Mouse (Mus musculus) v-Abl transformed pro-B cells (cell line): Measurements from ENCODE around the gene Sept1.

Experiments
- in situ Hi-C, 2 experiments: fragments of 400-800 bp; cut with MboI; formaldehyde crosslinking; loops; one replicate each; pipeline ENCODE4 v1.15.1; 2025; ENCODE audit not compliant: unreplicated experiment in 2 of 2

The Sept1 gene

DNA sequence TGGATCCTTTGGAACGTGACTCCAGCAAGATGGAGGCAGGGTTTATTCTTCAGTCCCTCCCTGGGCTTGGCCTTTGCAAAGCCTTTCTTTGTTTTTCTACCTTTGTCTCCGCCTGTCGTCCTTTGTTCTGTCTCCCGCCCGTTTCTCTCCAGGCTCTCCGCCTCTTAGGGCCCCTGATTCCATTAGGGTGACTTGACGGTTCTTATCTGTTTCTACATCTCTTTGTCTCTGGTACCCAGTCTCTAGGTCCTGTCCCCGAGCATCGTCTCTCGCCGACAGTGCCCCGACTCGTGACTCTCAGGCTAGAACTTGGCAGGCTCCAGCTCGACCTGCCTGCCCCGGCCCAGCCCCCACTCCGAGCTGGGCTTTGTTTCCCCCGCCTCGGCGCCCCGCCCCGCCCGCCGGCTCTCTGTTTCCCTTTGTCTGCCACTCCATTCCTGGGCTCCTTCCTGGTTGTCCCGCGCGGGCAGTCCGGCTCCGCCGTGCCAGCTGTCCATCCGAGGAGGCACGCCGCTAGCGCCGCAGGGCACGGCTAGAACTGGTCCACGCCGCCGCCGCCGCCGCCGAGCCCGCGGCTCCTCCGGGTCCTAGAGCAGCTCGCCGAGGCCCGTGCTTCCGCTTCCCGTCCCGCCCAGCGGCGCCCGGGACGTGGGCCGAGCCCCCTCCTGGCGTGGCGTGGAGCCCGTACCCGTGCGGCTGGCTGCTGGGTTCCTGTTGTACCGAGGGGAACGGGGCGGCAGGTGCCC is at the start of gene Sept1, which contains the start of gene Zfp553:
Gene Sept1, minus strand, starts transcription at position 509 of the 746 bp plus-strand sequence.
Gene Zfp553, plus strand, starts transcription at position 440 of the 746 bp plus-strand sequence.
- in situ Hi-C loops = no loop called here

DNA sequence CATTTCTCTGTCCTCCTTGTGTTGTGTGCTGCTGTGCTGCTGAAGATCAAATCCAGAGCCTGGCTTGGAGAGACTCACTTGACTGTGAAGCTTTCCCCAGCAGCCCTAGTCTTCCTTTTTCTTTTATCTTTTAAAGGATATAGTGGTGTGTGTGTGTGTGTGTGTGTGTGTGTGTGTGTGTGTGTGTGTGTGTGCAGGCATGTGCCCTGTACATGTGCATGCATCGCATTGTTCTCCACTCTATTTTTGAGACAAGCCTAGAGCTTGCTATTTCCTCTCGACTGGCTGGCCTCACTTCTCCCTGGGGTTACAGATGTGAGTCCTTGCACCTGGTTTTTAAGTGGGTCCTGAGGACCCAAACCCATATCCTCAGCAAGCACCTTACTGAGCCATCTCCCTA is 49.3 kb upstream of the Sept1 start:
- in situ Hi-C loops = no loop called here

DNA sequence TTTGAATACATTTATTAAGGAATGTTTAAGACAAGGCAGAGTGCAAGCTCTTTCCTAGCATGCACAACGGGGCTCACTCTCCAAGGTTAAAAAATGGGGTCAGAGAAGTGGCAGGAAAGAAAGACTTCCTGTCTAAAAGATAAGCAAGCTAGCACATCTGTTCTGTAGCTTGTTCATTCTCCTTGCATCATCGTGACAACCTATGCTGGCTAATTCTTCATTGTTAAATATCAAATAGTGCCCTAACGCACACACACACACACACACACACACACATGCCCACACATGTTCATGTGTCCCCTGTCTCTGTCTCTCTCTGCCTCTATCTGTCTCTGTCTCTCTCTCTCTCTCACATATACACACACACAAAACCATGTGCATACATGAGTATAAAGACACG is 48.2 kb upstream of the Sept1 start:
- in situ Hi-C loops = no loop called here

DNA sequence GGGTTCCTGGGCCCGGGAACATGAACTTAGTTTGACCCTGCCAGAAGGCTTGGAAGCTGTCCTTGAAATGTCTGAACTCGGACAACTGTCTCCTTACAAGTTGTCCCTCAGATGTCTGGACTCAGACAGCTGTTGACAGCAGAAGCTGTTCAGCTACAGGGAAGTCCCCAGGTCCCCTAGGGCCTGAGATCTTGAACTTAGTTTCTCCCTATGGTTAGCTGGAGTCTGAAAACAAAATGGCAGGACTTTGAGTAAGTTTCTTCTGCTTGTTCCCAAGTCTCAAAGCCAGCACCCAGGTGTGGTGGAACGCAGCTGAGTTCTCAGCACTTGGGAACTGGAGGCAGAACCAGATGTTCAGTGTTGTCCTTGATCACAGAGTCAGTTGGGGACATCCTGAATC is 47.2 kb upstream of the Sept1 start:
- in situ Hi-C loops = no loop called here

DNA sequence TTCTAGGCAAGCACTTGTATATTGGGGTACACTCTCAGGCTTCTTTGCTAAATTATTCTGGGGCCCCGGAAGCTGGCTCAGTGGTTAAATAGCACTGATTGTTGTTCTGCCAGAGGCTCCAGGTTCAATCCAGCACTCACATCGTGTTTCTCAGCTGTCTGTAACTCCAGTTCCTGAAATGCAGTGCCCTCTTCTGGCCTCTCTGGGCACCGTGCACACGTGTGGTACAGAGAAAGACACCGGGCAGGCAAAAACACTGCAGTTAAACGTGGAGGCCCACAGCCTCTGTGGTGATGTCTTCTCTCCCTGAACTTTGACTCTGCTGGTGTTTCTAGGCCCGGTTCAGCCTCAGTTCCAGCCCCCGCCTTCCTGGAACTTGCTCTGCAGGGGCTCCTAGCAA is 45.4 kb upstream of the Sept1 start:
- in situ Hi-C loops = no loop called here

DNA sequence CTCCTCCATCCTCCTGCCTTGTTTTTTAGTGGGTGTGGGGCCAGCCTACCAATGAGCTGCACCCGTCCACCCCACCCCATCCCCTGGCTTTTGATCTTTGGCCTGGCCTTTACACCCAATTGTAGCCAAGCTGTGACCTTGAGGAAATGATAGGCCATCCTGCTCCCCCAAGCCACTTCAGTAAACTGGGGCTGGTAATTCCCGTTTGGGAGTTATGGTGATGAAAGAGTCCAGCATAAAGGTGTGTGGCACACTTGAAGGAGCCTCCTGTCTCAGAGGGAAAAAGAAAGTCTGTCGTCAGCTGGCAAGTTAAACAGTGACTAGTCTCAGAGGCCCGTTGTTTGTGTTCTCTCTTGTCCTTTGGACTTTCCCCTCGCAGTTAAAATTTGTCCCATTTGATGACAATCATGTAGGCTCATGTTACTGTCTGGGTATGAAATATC is 43.6 kb upstream of the Sept1 start:
- in situ Hi-C loops = no loop called here

DNA sequence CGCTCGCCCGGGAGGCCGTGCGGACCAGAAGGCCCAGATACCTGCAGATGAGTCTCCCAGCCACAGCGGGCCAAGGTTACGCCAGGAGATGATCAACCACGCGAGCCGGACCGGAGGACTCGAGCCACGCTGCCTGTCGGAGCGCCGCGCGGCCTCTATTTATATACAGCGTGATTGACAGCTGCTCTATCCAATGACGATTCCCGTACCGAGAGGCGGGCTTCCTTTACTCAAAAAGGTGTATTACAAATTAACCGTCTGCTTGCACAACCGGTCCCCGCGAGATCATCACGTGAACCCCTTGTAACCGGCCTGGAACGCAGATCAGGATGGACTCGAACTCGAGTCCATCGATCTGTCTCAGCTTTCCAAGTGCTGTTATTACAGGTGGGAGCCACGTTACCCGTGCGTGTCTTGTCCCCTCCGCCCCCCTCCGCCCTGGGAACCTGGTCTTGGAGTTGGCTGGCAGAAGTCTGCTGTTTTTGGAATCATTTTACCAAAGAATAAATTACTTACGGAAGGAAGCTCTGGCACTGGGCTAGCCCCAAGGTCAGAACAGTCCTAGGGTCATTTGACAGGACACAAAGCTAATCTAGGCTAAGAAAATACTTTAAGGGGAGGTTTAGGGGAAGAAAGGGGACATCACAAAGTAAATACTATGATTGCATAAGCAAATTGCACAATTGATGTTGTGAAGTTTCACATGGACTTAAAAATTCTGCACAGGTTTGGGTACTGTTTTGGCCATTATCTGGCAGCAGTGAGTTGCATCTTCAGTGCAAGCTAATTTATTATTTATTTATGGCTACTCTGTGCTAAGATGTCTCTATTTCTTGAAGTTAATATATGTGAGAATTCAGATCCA is 41.2 kb upstream of the Sept1 start, which contains the start of gene Sephs2:
Gene Sephs2, minus strand, starts transcription at position 131 of the 865 bp plus-strand sequence.
- in situ Hi-C loops = loop anchor here (5.0 to 25.0 kb wide), 2 partner anchors 33 to 213 kb away; partner anchors contain the start of gene Fbrs (in 1 of the 2)

DNA sequence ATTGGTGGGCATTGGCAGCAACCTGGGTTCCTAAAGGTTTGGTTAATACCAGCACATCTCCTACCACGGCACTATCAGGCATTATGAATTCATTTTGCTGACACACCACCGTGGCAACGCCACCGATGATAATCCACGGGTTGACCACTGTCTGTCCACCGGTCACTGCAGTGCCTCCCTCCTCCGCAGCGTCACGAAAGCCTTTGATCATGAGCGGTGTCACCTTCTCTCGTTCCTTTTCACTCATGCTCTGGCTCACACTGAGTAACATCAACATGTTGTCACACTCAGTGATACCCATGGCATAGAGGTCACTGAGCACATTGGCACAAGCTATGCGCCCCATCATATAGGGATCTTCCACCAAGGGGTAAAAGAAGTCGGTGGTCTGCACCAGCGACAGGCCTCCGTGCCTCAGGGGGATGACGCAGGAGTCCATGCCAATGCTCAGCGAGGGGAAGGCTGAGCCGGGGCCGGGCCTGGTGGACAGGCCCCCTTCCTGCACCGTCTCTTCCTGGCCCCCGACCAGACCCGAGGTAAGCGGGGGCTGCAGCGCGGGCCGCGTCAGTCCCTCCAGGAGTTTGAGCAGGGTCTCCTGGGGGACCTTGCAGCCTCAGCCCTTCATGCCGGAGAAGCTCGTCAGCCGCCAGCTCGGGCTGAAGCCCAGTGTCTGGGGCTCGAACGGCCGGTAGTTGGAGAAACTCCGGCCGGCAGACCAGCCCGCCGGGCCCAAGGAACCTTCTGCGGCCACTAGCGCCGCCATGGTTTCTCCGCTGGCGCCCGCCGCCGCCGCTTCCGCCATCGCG is 40.4 kb upstream of the Sept1 start:
- in situ Hi-C loops = loop anchor here (5.0 to 25.0 kb wide), 2 partner anchors 34 to 214 kb away; partner anchors contain the start of gene Fbrs (in 1 of the 2)

DNA sequence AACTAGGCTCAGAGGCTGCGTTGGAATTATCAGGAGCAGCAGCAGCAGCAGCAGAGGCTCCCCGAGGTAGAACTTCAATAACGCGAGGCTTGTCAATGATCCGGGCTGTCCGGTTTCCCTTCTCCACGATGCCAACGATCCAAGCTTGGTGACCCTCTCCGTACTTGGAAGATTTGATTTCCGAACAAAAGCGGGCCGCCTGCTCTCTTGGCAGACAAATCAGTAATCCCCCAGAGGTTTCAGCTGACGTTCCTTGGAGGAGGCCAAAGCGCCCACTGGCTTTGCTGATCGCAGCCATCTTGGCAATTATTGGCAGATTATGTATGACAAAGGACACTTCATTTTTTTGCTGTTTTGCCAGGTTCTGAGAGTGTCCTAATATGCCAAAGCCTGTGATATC is 39.6 kb upstream of the Sept1 start:
- in situ Hi-C loops = loop anchor here (5.0 to 25.0 kb wide), 2 partner anchors 35 to 215 kb away; partner anchors contain the start of gene Fbrs (in 1 of the 2)

DNA sequence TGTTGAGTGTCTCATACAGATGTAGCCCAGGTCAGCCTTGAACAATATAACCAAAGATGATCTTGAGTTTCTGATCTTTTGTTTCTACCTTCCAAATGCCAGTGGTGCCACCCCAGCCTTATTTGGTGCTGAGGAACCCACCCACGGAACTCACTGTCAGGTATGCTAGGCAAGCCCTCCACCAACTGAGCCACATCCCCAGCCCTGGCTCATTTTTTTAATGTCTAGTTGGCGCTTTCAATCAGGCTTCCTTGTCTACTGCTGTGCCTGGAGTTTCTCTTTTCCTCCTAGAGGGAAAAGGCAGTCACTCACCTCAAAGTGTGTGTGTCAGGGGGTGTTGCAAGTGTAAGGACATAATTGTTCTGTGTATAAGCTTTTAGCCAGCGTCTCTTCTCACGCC is 38.2 kb upstream of the Sept1 start:
- in situ Hi-C loops = loop anchor here (5.0 to 25.0 kb wide), 2 partner anchors 36 to 216 kb away; partner anchors contain the start of gene Fbrs (in 1 of the 2)

DNA sequence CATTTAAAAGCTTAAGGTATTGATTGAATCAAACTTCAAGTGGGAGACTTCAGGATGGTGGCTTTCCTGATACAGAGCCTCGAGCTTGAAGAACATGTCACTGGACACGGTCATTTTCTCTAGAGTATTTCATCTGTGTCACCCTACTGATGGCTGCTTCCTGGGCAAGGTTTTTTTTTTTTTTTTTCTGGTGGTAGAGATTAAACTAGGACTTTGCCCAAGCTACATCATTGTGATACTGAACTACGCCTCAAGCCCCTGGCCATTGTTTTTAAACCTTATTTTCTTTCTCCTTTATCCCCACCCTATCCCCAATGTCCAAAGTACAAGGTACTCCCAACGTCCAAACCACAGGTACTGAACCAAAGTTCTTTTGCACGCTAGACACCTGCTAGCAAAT is 37.7 kb upstream of the Sept1 start:
- in situ Hi-C loops = loop anchor here (5.0 to 25.0 kb wide), 2 partner anchors 37 to 217 kb away; partner anchors contain the start of gene Fbrs (in 1 of the 2)

DNA sequence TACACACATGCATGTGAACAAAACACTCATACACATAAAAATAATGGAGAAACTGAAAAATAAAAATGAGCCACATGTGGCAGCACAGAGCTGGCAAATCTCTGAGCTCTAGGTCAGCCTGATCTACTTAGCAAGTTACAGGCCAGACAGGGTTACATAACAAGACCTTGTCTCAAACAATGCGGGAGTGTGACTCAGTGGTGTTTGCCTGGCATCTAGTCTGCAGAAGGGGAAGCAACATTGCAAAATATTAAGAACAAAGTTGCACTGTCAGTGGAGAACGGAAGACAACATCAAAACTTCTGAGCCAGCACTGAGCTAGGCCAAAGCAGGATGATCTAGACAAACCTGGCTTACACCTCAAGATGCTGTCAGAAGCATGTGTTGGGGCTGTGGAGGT is 37.3 kb upstream of the Sept1 start:
- in situ Hi-C loops = loop anchor here (5.0 to 25.0 kb wide), 2 partner anchors 37 to 217 kb away; partner anchors contain the start of gene Fbrs (in 1 of the 2)

DNA sequence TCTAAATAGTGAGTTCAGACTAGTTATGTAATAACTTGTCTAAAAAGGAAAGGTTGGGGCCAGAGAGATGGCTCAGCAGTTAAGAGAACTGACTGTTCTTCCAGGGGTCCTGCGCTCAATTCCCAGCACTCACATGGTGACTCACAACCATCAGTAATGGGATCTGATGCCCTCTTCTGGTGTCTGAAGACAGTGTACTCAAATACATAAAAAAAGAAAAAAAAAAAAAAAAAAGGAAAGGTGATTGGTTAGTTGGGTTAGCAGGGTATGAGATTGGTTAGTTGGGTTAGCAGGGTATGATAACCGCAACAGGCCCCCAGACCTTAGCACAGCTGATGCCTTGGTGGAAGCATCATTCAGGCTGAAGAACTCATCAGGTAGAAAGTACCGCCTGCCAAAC is 30.6 kb upstream of the Sept1 start:
- in situ Hi-C loops = loop anchor here (5.0 to 25.0 kb wide), 3 partner anchors 74 to 224 kb away; partner anchors contain the start of gene Fbrs (in 1 of the 2)

DNA sequence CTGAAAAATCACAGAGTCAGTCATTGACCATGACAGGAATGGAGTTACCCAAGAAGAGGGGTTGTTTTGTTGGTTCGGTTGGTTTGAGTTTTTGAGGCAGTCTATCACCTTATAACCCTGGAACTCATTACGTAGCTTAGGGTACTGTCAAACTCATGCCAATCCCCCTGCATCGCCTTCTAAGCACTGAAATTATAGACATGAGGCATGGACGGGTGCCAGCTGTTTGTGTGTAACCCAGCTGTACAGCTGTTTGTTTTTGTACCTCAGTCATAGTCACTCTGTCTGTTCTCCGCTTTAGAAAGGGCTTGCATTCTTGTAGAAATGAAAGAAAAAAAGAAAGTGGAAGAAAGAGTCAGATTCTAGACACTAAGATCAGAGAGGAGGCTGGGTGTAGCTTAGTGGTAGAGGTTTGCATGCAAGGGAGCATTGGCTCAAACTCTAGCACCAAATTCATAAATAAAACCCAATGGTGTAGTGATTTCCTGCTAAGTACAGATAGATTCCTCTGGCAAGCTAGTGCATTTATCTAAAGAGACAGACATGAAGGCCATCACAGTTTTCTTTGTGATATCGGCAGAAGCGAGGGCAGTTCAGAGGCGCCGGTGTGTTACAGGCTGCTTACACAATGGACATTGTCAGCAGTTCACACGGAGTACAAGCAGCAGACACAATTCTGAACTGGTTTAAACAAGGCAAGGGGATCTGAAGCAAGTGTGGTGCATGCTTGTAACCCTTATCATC is 29.5 kb upstream of the Sept1 start:
- in situ Hi-C loops = loop anchor here (5.0 to 25.0 kb wide), 3 partner anchors 75 to 225 kb away; partner anchors contain the start of gene Fbrs (in 1 of the 2)

DNA sequence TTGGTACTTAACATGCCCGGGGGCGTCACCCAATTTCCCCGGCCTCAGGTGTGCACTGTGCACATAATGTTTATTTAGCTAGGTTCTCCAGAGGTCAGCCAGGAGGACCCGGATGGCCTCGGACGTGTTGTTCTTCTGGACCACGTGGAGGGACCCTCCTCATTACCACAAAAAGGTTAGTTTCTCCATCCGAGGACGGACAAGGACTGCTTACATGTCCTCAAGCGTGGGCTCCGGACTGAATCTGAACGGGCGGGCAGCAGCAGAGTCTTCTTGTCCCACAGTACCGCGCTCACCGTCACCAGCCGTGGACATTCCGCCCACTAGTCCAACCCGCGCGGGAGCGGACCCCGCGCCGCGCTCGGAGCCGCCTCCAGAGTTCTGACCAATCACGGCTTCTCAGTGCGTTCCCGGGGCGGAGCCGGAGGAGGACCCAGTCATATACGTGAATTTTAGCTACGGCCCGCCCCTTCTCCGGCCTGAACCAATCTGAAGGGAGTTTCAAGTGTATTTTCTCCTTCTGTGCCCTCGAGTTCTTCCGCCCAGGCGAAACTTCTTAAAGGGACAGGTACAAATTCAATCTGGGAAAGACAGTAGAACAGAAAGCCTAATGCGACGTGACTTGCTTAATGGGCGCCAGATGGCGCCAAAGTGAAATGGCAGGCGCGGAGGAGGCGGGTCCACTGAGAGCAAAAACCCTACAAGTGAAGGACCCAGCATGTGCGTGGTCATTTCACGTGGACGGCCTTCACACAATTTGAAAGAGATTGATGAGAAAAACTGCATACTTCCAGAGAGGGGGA is 27.6 kb upstream of the Sept1 start, which contains the start of gene Dctpp1:
Gene Dctpp1, minus strand, starts transcription at position 401 of the 803 bp plus-strand sequence.
- in situ Hi-C loops = loop anchor here (5.0 to 25.0 kb wide), 3 partner anchors 77 to 227 kb away; partner anchors contain the start of gene Fbrs (in 1 of the 2)

DNA sequence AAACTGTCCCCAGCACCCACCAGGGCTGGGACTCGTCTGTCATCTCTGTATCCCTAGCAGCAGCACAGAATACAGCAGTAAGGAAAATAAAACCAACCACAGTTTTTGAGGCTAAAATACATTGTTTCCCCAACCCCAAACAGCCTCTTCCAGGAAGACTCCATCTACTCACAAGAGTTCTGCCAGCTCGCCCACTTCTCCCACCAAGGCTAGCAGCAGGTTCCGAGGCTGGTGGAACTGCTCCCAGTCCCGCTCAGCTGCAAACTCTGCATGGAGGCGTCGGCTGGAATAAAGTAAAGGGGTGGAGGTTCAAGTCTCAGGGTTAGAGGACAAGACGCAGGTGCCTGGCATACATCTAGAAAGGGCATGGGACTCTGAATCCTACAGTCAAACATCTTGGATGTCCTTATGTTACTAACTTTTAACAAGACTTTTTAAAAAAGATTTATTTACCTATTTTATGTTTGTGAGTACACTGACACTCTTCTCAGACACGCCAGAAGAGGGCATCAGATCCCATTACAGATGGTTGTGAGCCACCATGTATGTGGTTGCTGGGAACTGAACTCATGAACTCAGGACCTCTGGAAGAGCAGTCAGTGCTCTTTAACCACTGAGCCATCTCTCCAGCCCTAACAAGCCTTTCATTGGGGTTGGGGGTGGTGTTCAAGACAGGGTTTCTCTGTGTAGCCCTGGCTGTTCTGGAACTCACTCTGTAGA is 26.4 kb upstream of the Sept1 start:
- in situ Hi-C loops = loop anchor here in 1 of 2 experiments (25.0 kb wide), 1 partner anchor 228 kb away; the partner anchor contains the start of gene Fbrs

DNA sequence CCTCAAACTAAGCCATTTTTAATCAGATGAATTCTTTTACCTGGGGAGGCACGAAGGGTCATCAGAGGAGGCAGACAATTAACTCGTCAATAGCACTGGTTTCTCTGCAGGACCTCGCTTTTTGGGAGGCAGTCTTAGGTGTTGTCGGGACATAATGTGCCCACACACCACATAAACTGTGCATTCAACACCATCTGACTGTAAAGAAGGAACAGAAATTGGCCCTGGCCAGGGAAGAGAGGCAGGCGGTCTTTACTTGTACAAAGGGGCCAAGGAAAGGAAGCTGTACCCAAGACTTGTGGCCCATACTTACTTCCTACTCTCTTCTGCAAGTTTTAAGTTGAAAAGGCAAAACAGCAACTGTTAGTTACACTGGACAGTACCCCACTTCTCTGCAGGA is 23.6 kb upstream of the Sept1 start:
- in situ Hi-C loops = loop anchor here in 1 of 2 experiments (25.0 kb wide), 1 partner anchor 231 kb away; the partner anchor contains the start of gene Fbrs
